Mouse (Mus musculus): ENCODE data around the gene Wdfy4. TPM values are rescaled to one million over a fixed set of nuclear protein-coding genes. Genes with fewer than 3 reads are reported as not detected.

Wdfy4 gene
- total RNA-seq (2012; rRNA removed) (25.0 and 27.0 TPM in 2 replicates), polyA plus RNA-seq (2012; ENCODE audit: insufficient read depth in 1 of 2, insufficient read length in 2 of 2, low read depth in 1 of 2, low replicate concordance in 2 of 2, missing spikeins in 1 of 2) (10 to 100 TPM; 30.9 to 34.8 TPM)

DNA sequence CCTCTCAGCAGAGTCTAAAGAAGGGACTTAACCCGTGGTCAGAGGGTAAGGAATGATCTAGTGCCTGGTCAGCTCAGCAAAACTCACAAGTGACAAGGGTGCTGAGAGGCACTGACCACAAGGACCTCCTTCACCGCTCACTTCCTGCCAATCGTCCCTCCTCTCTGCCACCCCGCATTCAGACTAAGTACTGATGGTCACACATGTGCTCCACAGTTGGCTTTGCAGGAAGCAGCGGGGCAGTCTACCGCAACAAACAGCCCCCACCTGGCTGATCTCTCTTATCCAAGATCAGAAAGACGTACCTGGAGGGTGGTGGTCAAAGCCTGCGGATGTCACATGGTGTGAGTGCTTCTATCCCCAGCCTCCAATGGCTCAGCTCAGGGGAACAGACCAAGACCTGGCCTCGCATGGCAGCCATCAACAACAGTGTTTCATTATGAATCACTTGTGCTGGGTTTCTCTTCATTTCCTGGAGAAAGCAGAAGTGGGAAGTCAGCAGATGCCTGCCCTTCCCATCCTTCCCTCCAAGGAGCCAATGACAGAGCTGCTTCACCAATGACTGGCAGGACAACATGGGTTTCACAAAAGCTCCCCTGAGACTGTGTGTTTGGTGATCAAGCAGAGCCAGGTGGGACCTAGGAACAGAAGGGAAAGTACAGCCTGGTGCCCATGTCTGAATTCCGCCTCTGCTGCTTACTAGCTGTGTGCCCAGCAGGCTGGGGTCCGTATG lies at the start of gene Wdfy4:
Wdfy4 (minus strand) TSS at position 441 of the 733 bp plus-strand sequence.
- DNase-seq (ENCODE audit: low read depth, low spot score) = peak; percentile 92
- Histone ChIP-seq H3K27ac (ENCODE audit: control insufficient read depth, low read depth, low read length) (peak within 1 kb of the TSS; percentile 72), H3K4me1 (ENCODE audit: control insufficient read depth in 1 of 2, insufficient read depth in 2 of 2, low read length in 2 of 2) (peaks cover 0 to 13% of the 10 kb centered on the region in 2 experiments; a peak in 3 of 4 replicates)
- TF ChIP-seq MYC (IDR thresholded peaks at IDR 0.05; ENCODE audit: low read depth, low read length) = peak; percentile 58
- no peak for TF ChIP-seq ZMIZ1 (IDR thresholded peaks at IDR 0.05; ENCODE audit: low read depth, low read length)
- TF ChIP-seq TBP (IDR thresholded peaks at IDR 0.05; ENCODE audit: low read depth, low read length) = peak; percentile 92
- no peak for TF ChIP-seq CHD1 (IDR thresholded peaks at IDR 0.05; ENCODE audit: low read depth, low read length)
- TF ChIP-seq MAFK (IDR thresholded peaks at IDR 0.05; ENCODE audit: borderline replicate concordance, low read depth, low read length) = no peak
- TF ChIP-seq GABPA (IDR thresholded peaks at IDR 0.05; ENCODE audit: low read depth, low read length) = no peak
- peak; percentile 62; the same call in 1 of the 2 replicates for TF ChIP-seq POLR2AphosphoS2 (IDR thresholded peaks at IDR 0.05; ENCODE audit: low read length)
- no peak for TF ChIP-seq UBTF (IDR thresholded peaks at IDR 0.05; ENCODE audit: borderline replicate concordance, insufficient read depth, low read depth, low read length)
- no peak for TF ChIP-seq CTCF (IDR thresholded peaks at IDR 0.05 in 2 of 3, conservative IDR thresholded peaks at IDR 0.05 in 1 of 3; ENCODE audit: control insufficient read depth in 1 of 3, insufficient read depth in 1 of 3, low read depth in 2 of 3, low read length in 3 of 3, poor library complexity in 1 of 3, severe bottlenecking in 1 of 3)
- no peak for TF ChIP-seq USF2 (IDR thresholded peaks at IDR 0.05; ENCODE audit: borderline replicate concordance in 1 of 2, insufficient read depth in 1 of 2, low read depth in 1 of 2, low read length in 2 of 2)
- no peak for TF ChIP-seq MEF2A (IDR thresholded peaks at IDR 0.05; ENCODE audit: extremely low read depth, insufficient replicate concordance, low read depth, low read length, poor library complexity, severe bottlenecking)
- TF ChIP-seq TCF12 (IDR thresholded peaks at IDR 0.05; ENCODE audit: low read depth, low read length) = no peak
- TF ChIP-seq BHLHE40 (IDR thresholded peaks at IDR 0.05; ENCODE audit: borderline replicate concordance, low read depth, low read length) = no peak
- 0 out of 2 replicates have a peak, but pooled peaks have one; percentile 71 for TF ChIP-seq POLR2AphosphoS5 (IDR thresholded peaks at IDR 0.05; ENCODE audit: borderline replicate concordance, low read depth, low read length)
- TF ChIP-seq ZC3H11A (IDR thresholded peaks at IDR 0.05; ENCODE audit: low read depth, low read length) = no peak
- TF ChIP-seq MYB (IDR thresholded peaks at IDR 0.05; ENCODE audit: low read depth, low read length) = no peak
- peak; percentile 78 for TF ChIP-seq SIN3A (IDR thresholded peaks at IDR 0.05; ENCODE audit: low read length)
- no peak for TF ChIP-seq JUND (IDR thresholded peaks at IDR 0.05; ENCODE audit: low read depth, low read length)
- TF ChIP-seq SMC3 (IDR thresholded peaks at IDR 0.05; ENCODE audit: low read depth, low read length) = no peak
- no peak for TF ChIP-seq ZNF384 (IDR thresholded peaks at IDR 0.05; ENCODE audit: low read depth, low read length)
- TF ChIP-seq GATA1 (IDR thresholded peaks at IDR 0.05; ENCODE audit: low read depth, low read length) = no peak
- no peak for TF ChIP-seq RCOR1 (IDR thresholded peaks at IDR 0.05; ENCODE audit: low read depth, low read length)
- no peak for TF ChIP-seq CHD2 (IDR thresholded peaks at IDR 0.05; ENCODE audit: low read length)
- peak; percentile 67 for TF ChIP-seq HCFC1 (IDR thresholded peaks at IDR 0.05; ENCODE audit: low read depth, low read length)
- TF ChIP-seq TAL1 (IDR thresholded peaks at IDR 0.05; ENCODE audit: low read length) = no peak
- TF ChIP-seq EP300 (IDR thresholded peaks at IDR 0.05; ENCODE audit: low read depth in 1 of 2, low read length in 2 of 2) = no peak
- no peak; the same call in 1 of the 2 replicates for TF ChIP-seq ETS1 (IDR thresholded peaks at IDR 0.05; ENCODE audit: low read depth, low read length)
- TF ChIP-seq E2F4 (IDR thresholded peaks at IDR 0.05; ENCODE audit: borderline replicate concordance, low read depth, low read length) = no peak
- no peak for TF ChIP-seq NRF1 (IDR thresholded peaks at IDR 0.05; ENCODE audit: insufficient read depth, low read depth, low read length, poor library complexity, severe bottlenecking)
- TF ChIP-seq ZKSCAN1 (IDR thresholded peaks at IDR 0.05; ENCODE audit: low read depth, low read length) = no peak
- no peak for TF ChIP-seq RAD21 (IDR thresholded peaks at IDR 0.05; ENCODE audit: low read depth, low read length)
- no peak; the same call in 1 of the 2 replicates for TF ChIP-seq USF1 (IDR thresholded peaks at IDR 0.05; ENCODE audit: low read depth, low read length)
- TF ChIP-seq NELFE (IDR thresholded peaks at IDR 0.05; ENCODE audit: low read depth, low read length) = peak; percentile 74
- TF ChIP-seq MXI1 (IDR thresholded peaks at IDR 0.05; ENCODE audit: low read depth, low read length) = peak; percentile 34; the same call in 1 of the 2 replicates
- TF ChIP-seq ELF1 (IDR thresholded peaks at IDR 0.05; ENCODE audit: low read depth, low read length) = peak; percentile 82; the same call in 1 of the 2 replicates

More for the DNA sequence above, at the start of gene Wdfy4:
- Histone ChIP-seq H3K36me3 (ENCODE audit: control insufficient read depth in 1 of 2, insufficient read depth in 2 of 2, low read length in 2 of 2) (peaks cover 0 to 2% of the 10 kb centered on the region in 2 experiments; a peak in 2 of 4 replicates), H3K27me3 (ENCODE audit: control insufficient read depth in 1 of 2, insufficient read depth in 2 of 2, low read length in 2 of 2) (no peaks in the 10 kb centered on the region), H3K9me3 (replicated peaks; ENCODE audit: insufficient read depth, low read length) (no peaks in the 10 kb centered on the region), H3K9ac (ENCODE audit: control insufficient read depth, low read depth, low read length, poor library complexity, severe bottlenecking) (peak within 1 kb of the TSS; percentile 86), H3K4me3 (ENCODE audit: control insufficient read depth in 1 of 2, insufficient read depth in 1 of 2, low read depth in 2 of 2, low read length in 2 of 2) (peak within 1 kb of the TSS; percentile 91 to 93), H3K79me2 (ENCODE audit: control insufficient read depth, insufficient read depth, low read length, poor library complexity) (peaks cover 9% of the 10 kb centered on the region)
